Mouse (Mus musculus) adrenal gland, postnatal 10 days (tissue): ENCODE results near the gene Cep295nl. TPM values are rescaled to one million over a fixed set of nuclear protein-coding genes. Genes with fewer than 3 reads are reported as not detected.
"Not testable (repeated sequence)": the region's sequence is repeated elsewhere in the genome, so short reads cannot be mapped to it uniquely, and the experiment has no call there.

Experiments
- DNase-seq: peaks from one replicate; pipeline ENCODE4 v3.0.0; 2021; ENCODE audit warnings: mixed read lengths
- long read RNA-seq, 2 experiments: library from polyadenylated mRNA; stranded (forward); transcript quantifications; one replicate each; pipeline ENCODE4 v2.0.0; 2021
- total RNA-seq, 2 experiments: library from RNA; stranded (reverse); gene quantifications; 2 replicates each; pipeline ENCODE4 v1.2.3; 2021

Cep295nl gene
- 1 to 10 TPM in 1 of 2 experiments, under 1 TPM in 1; 0.60 to 1.2 TPM for total RNA-seq
- long read RNA-seq, experiment 1, result 0 reads
- long read RNA-seq, experiment 2, result 0 reads

GRCm38 (mm10) chr11:118342400-118342981 is at the start of gene Cep295nl:
Cep295nl (minus strand) TSS chr11:118342500.
- DNase-seq, result no peak

GRCm38 (mm10) chr11:118387816-118388215 is 45.5 kb upstream of the Cep295nl start:
- not testable (repeated sequence) for DNase-seq

- peak; percentile 91 for DNase-seq
Measured at GRCm38 (mm10) chr11:118379251-118380009, 37.1 kb upstream of the Cep295nl start.

GRCm38 (mm10) chr11:118378656-118379055 is 36.4 kb upstream of the Cep295nl start:
- DNase-seq, result no peak

- not testable (repeated sequence) for DNase-seq
Measured at GRCm38 (mm10) chr11:118376323-118376722, 34.0 kb upstream of the Cep295nl start.

GRCm38 (mm10) chr11:118375881-118376280 is 33.6 kb upstream of the Cep295nl start:
- DNase-seq, result peak; percentile 46

- no peak for DNase-seq
Measured at GRCm38 (mm10) chr11:118375461-118375860, 33.2 kb upstream of the Cep295nl start.

- DNase-seq, result no peak
Measured at GRCm38 (mm10) chr11:118375006-118375405, 32.7 kb upstream of the Cep295nl start.

- DNase-seq, result no peak
Measured at GRCm38 (mm10) chr11:118374506-118374905, 32.2 kb upstream of the Cep295nl start.

- no peak for DNase-seq
Measured at GRCm38 (mm10) chr11:118372641-118373040, 30.3 kb upstream of the Cep295nl start.

GRCm38 (mm10) chr11:118371876-118372275 is 29.6 kb upstream of the Cep295nl start:
- no peak for DNase-seq

GRCm38 (mm10) chr11:118369657-118370056 is 27.4 kb upstream of the Cep295nl start:
- DNase-seq, result no peak

- no peak for DNase-seq
Measured at GRCm38 (mm10) chr11:118369251-118369650, 27.0 kb upstream of the Cep295nl start.

- peak; percentile 39 for DNase-seq
Measured at GRCm38 (mm10) chr11:118368330-118368729, 26.0 kb upstream of the Cep295nl start.

GRCm38 (mm10) chr11:118366559-118366958 is 24.3 kb upstream of the Cep295nl start:
- DNase-seq, result no peak

- DNase-seq, result no peak
Measured at GRCm38 (mm10) chr11:118366108-118366507, 23.8 kb upstream of the Cep295nl start.

GRCm38 (mm10) chr11:118365171-118365570 is 22.9 kb upstream of the Cep295nl start:
- DNase-seq, result peak; percentile 40

- no peak for DNase-seq
Measured at GRCm38 (mm10) chr11:118364021-118364420, 21.7 kb upstream of the Cep295nl start.

- DNase-seq, result peak; percentile 32
Measured at GRCm38 (mm10) chr11:118362971-118363518, 20.7 kb upstream of the Cep295nl start.

GRCm38 (mm10) chr11:118362501-118362900 is 20.2 kb upstream of the Cep295nl start:
- no peak for DNase-seq

- DNase-seq, result no peak
Measured at GRCm38 (mm10) chr11:118360907-118361341, 18.6 kb upstream of the Cep295nl start.

GRCm38 (mm10) chr11:118360491-118360890 is 18.2 kb upstream of the Cep295nl start:
- DNase-seq, result no peak

GRCm38 (mm10) chr11:118355640-118356039 is 13.3 kb upstream of the Cep295nl start, which contains the start of gene Timp2:
Timp2 (minus strand) TSS chr11:118355740.
- no peak for DNase-seq
